Mouse (Mus musculus) spleen, postnatal 36 days (tissue): ENCODE data around the gene Batf3.

Experiments
- DNase-seq, 2 experiments: peaks; one replicate each; pipeline ENCODE4 v3.0.0; 2022; ENCODE audit warnings: low spot score in 2 of 2, mixed read lengths in 1 of 2

Batf3 gene

GRCm38 (mm10) chr1:191086304-191086878 is 11.3 kb upstream of the Batf3 start:
- DNase-seq: no peak

GRCm38 (mm10) chr1:191086960-191087359 is 10.7 kb upstream of the Batf3 start:
- no peak for DNase-seq

- DNase-seq: no peak
Measured at GRCm38 (mm10) chr1:191087955-191088354, 9.7 kb upstream of the Batf3 start.

- no peak for DNase-seq
Measured at GRCm38 (mm10) chr1:191089355-191089754, 8.3 kb upstream of the Batf3 start.

- DNase-seq: no peak
Measured at GRCm38 (mm10) chr1:191092050-191092449, 5.6 kb upstream of the Batf3 start.

- no peak for DNase-seq
Measured at GRCm38 (mm10) chr1:191093578-191093977, 4.1 kb upstream of the Batf3 start.

- DNase-seq: no peak
Measured at GRCm38 (mm10) chr1:191095019-191095418, 2.6 kb upstream of the Batf3 start.

- DNase-seq: no peak
Measured at GRCm38 (mm10) chr1:191096871-191097681, 571 bp upstream of the Batf3 start.

GRCm38 (mm10) chr1:191099114-191099513 is 1.5 kb downstream of the Batf3 start:
- DNase-seq: no peak

- DNase-seq: no peak
Measured at GRCm38 (mm10) chr1:191099772-191100291, 2.2 kb downstream of the Batf3 start.

- no peak for DNase-seq
Measured at GRCm38 (mm10) chr1:191102730-191103370, 5.2 kb downstream of the Batf3 start.

GRCm38 (mm10) chr1:191105246-191105645 is 7.6 kb downstream of the Batf3 start:
- no peak for DNase-seq

- no peak for DNase-seq
Measured at GRCm38 (mm10) chr1:191107306-191107705, 9.7 kb downstream of the Batf3 start.

- DNase-seq: no peak
Measured at GRCm38 (mm10) chr1:191109907-191110306, 12.3 kb downstream of the Batf3 start.

GRCm38 (mm10) chr1:191111146-191111545 is 13.5 kb downstream of the Batf3 start:
- peak; percentile 42 to 51 for DNase-seq

- DNase-seq: peak; percentile 39 to 42
Measured at GRCm38 (mm10) chr1:191114868-191115267, 17.2 kb downstream of the Batf3 start.

GRCm38 (mm10) chr1:191115514-191116238 is 18.0 kb downstream of the Batf3 start:
- DNase-seq: no peak

GRCm38 (mm10) chr1:191122744-191123143 is 25.1 kb downstream of the Batf3 start:
- no peak for DNase-seq

GRCm38 (mm10) chr1:191123696-191124095 is 26.0 kb downstream of the Batf3 start:
- no peak for DNase-seq

GRCm38 (mm10) chr1:191124288-191124687 is 26.6 kb downstream of the Batf3 start:
- DNase-seq: no peak

GRCm38 (mm10) chr1:191125811-191126638 is 28.4 kb downstream of the Batf3 start:
- DNase-seq: peak; percentile 64 to 69
